ENCODE assay signal across 19 mouse cellular contexts in the genomic region with DNA sequence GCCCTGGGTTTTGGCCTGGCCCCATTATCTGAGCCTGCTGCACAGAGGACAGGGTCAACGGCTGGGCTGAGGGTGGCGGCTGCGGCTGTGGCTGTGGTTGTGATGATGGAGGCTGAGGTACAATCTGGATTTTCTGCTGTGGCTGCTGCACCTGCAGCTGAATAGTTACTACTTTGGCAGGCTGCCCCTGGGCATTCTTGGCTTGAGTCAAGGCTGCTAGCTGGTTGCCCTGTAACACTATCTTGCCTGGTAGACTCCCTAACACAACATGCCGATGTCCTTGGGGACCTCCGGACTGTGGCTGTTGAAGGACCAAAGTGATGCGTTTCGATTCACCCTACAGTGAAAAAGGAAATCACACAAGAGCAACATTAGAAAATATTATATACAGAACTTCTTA. TPM values are rescaled to one million over a fixed set of nuclear protein-coding genes. Genes with fewer than 3 reads are reported as not detected.
DNase-seq lines count a peak whose midpoint lies in the region; ATAC-seq and TF ChIP-seq lines count a peak whose summit lies in the region.
"Had no signal": no experiment of that assay in that cellular context is flagged by ENCODE, and none has a peak within 500 bp of the region (broad histone marks: within the 10 kb centered on the region; RNA-seq: fewer than 3 reads in every experiment).

No protein-coding gene starts in this region.

- DNase-seq in cerebellum, adult 2 months = peak; percentile 9 to 16
- DNase-seq in cerebellum, adult 11-12 months = no peak
- DNase-seq in adrenal gland, adult 18-20 months (ENCODE audit: low spot score in 2 of 2) = peak; percentile 25 to 46
- peak; percentile 38 for DNase-seq in gastrocnemius, postnatal 10 days
- no peak for DNase-seq in retina, postnatal 1 day
- DNase-seq in embryo, embryonic 10.5 days (ENCODE audit: low spot score) = no peak
- DNase-seq in frontal cortex, postnatal 25 days (ENCODE audit: low spot score in 2 of 2) = no peak
- DNase-seq: kidney, adult 8-10 months; kidney, postnatal 4 days; lung, postnatal 36 days; midbrain, embryonic 14.5 days; thymus, adult 18-20 months had no signal

- no peak overlapping the region for H3K27ac ChIP-seq in cerebellum, adult 2 months (ENCODE audit: insufficient read depth, low read length)
- H3K27ac ChIP-seq: forebrain, embryonic 15.5 days; heart, embryonic 13.5 days; liver, embryonic 15.5 days; neural tube, embryonic 12.5 days had no signal

- 0 out of 2 replicates have a peak, but pooled peaks have one; percentile 14 for ATAC-seq in megakaryocyte progenitor cell, adult 5-6 weeks (replicated peaks; ENCODE audit: poor library complexity)
- ATAC-seq: forebrain, embryonic 15.5 days; hindbrain, embryonic 16.5 days; Patski had no signal

- WGBS in cerebellum, adult 2 months = 80% methylated on average over 7 of the region's 7 CpGs

- no peak for TF ChIP-seq CTCF in cerebellum, adult 2 months (IDR thresholded peaks at IDR 0.05; ENCODE audit: borderline replicate concordance, insufficient read depth, low read depth, low read length)

- no peak for TF ChIP-seq POLR2A in cerebellum, adult 2 months (IDR thresholded peaks at IDR 0.05; ENCODE audit: borderline replicate concordance, insufficient read depth, low read length)

- no peaks in the 10 kb centered on the region for H3K27me3 ChIP-seq in cerebellum, adult 2 months (ENCODE audit: control insufficient read depth, insufficient read depth, low read length)
- H3K27me3 ChIP-seq: forebrain, embryonic 15.5 days; heart, embryonic 13.5 days; liver, embryonic 15.5 days; neural tube, embryonic 12.5 days; Patski had no signal

- H3K4me1 ChIP-seq in cerebellum, adult 2 months (ENCODE audit: control insufficient read depth, insufficient read depth, low read length) = no peaks in the 10 kb centered on the region; the same call in 1 of the 2 replicates
- H3K4me1 ChIP-seq: forebrain, embryonic 15.5 days; heart, embryonic 13.5 days; neural tube, embryonic 12.5 days had no signal

- no peak overlapping the region for H3K4me3 ChIP-seq in cerebellum, adult 2 months (replicated peaks; ENCODE audit: insufficient read depth, low read depth, low read length)
- H3K4me3 ChIP-seq: forebrain, embryonic 15.5 days; heart, embryonic 13.5 days; liver, embryonic 15.5 days; neural tube, embryonic 12.5 days had no signal

RNA-seq across cellular contexts. Expression of a gene that starts 22.4 kb away (rescaled TPM):
- polyA plus RNA-seq in cerebellum, adult 2 months (2012; rRNA removed) = 66.8 and 67.6 TPM in 2 replicates
- total RNA-seq in adrenal gland, adult 18-20 months (2021) = 10 to 100 TPM; 69.1 to 80.0 TPM
- 10 to 100 TPM; 46.7 to 62.6 TPM for total RNA-seq in gastrocnemius, postnatal 10 days (2021)
- 78.7 and 79.5 TPM in 2 replicates for total RNA-seq in megakaryocyte progenitor cell, adult 5-6 weeks (2015)
- total RNA-seq in megakaryocyte progenitor cell, adult 5-6 weeks (2017) = 43.7 and 57.7 TPM in 2 replicates

RNA-seq across cellular contexts. Expression of a gene that starts 37.9 kb away (rescaled TPM):
- polyA plus RNA-seq in cerebellum, adult 2 months (2012; rRNA removed) = 32.2 and 33.9 TPM in 2 replicates
- 10 to 100 TPM; 51.5 to 53.1 TPM for total RNA-seq in adrenal gland, adult 18-20 months (2021)
- total RNA-seq in gastrocnemius, postnatal 10 days (2021) = 10 to 100 TPM; 22.9 to 30.3 TPM
- 90.6 and 92.7 TPM in 2 replicates for total RNA-seq in megakaryocyte progenitor cell, adult 5-6 weeks (2015)
- 219 and 256 TPM in 2 replicates for total RNA-seq in megakaryocyte progenitor cell, adult 5-6 weeks (2017)

RNA-seq across cellular contexts. Expression of a gene that starts 43.8 kb away (rescaled TPM):
- 40.2 and 45.2 TPM in 2 replicates for polyA plus RNA-seq in cerebellum, adult 2 months (2012; rRNA removed)
- total RNA-seq in adrenal gland, adult 18-20 months (2021) = 10 to 100 TPM; 64.5 to 66.0 TPM
- 10 to 100 TPM; 31.3 to 33.8 TPM for total RNA-seq in gastrocnemius, postnatal 10 days (2021)
- 34.0 and 35.8 TPM in 2 replicates for total RNA-seq in megakaryocyte progenitor cell, adult 5-6 weeks (2015)
- 41.2 and 43.0 TPM in 2 replicates for total RNA-seq in megakaryocyte progenitor cell, adult 5-6 weeks (2017)

RNA-seq across cellular contexts. Expression of a gene that starts 44.2 kb away (rescaled TPM):
- 37.0 and 37.7 TPM in 2 replicates for polyA plus RNA-seq in cerebellum, adult 2 months (2012; rRNA removed)
- 10 to 100 TPM; 31.4 to 37.6 TPM for total RNA-seq in adrenal gland, adult 18-20 months (2021)
- 1 to 10 TPM; 7.1 to 8.3 TPM for total RNA-seq in gastrocnemius, postnatal 10 days (2021)
- total RNA-seq in megakaryocyte progenitor cell, adult 5-6 weeks (2015) = 6.5 and 8.1 TPM in 2 replicates
- total RNA-seq in megakaryocyte progenitor cell, adult 5-6 weeks (2017) = 3.7 and 5.0 TPM in 2 replicates

Comparison
In these comparisons a context has a peak if more than half of its experiments do, and no peak if none do; other contexts are left out.
1. DNase-seq: peak in cerebellum, adult 2 months (2 of 2), adrenal gland, adult 18-20 months (2 of 2) and gastrocnemius, postnatal 10 days (single experiment); none in cerebellum, adult 11-12 months (single experiment), retina, postnatal 1 day (single experiment), embryo, embryonic 10.5 days (single experiment) and frontal cortex, postnatal 25 days (0 of 2).